Mouse (Mus musculus): ENCODE measurements around the gene Syne2. TPM values are rescaled to one million over a fixed set of nuclear protein-coding genes. Genes with fewer than 3 reads are reported as not detected.
"Not testable (repeated sequence)": the region's sequence is repeated elsewhere in the genome, so short reads cannot be mapped to it uniquely, and the experiment has no call there.

Syne2 gene
- polyA plus RNA-seq, 1 experiment from 2014 or later = 6.3 TPM

DNA sequence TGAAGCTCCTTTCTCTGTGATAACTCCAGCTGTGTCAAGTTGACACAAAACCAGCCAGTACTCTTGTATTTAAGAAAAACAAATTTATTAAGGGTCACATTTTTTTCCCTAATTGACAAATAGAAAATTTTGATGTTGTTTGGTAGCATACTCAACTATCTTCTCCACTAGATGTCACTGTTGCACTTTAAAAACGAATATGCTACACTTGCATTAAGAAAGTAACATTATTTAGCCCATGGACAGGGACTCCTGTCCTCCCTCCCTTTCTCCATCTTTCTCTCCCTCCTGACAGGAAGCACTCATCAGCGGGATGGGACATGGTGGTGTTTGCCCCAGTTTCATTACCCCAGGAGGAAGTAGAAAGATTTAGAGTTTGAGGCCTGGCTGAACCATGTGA, 31.3 kb upstream of the Syne2 start:
- H3K9me3 ChIP-seq (ENCODE audit: low read length); H3K4me1 ChIP-seq (ENCODE audit: insufficient read depth); H3K4me2 ChIP-seq (ENCODE audit: low read depth, low read length); H3K27me3 ChIP-seq (ENCODE audit: insufficient read depth, low read length); DNase-seq; H3K36me3 ChIP-seq (replicated peaks; ENCODE audit: insufficient read depth, low read length); H3K4me3 ChIP-seq (ENCODE audit: low read depth, low read length); ATAC-seq; H3K27ac ChIP-seq (ENCODE audit: low read depth); H3K9ac ChIP-seq (replicated peaks): not testable (repeated sequence)
- 0% methylated on average over 2 of the region's 2 CpGs for WGBS (ENCODE audit: insufficient replicate concordance)
- peak; percentile 53 for TF ChIP-seq CTCF (IDR thresholded peaks at IDR 0.05; ENCODE audit: low read depth)

DNA sequence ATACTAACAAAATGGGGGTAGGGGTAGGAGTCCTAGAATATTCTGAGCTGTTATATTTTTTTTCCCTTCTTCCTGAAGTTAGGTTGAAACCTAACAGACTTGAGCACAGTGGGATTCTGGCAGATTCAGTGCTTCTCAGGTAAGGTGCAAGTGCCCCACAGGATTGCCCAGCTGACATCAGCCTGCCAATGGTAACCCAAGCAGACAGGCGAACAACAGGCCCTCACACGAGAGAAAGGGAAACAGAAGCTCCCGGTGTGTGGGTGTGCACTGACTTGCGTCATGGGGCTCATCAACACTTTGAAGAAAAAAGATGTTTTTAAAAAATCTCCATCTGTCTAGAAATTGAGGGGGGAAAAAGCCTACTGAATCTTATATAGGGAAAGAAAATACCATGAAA, 28.5 kb upstream of the Syne2 start:
- Histone ChIP-seq H3K4me3 (ENCODE audit: low read depth, low read length) (no peak overlapping the region), H3K4me2 (ENCODE audit: low read depth, low read length) (no peak overlapping the region), H3K27ac (ENCODE audit: low read depth) (no peak overlapping the region), H3K36me3 (replicated peaks; ENCODE audit: insufficient read depth, low read length) (no peaks in the 10 kb centered on the region), H3K27me3 (ENCODE audit: insufficient read depth, low read length) (no peaks in the 10 kb centered on the region), H3K9ac (replicated peaks) (no peak overlapping the region), H3K4me1 (ENCODE audit: insufficient read depth) (no peaks in the 10 kb centered on the region), H3K9me3 (ENCODE audit: low read length) (no peaks in the 10 kb centered on the region)
- 55% methylated on average over 4 of the region's 4 CpGs for WGBS (ENCODE audit: insufficient replicate concordance)
- no peak for TF ChIP-seq EP300 (IDR thresholded peaks at IDR 0.05; ENCODE audit: low read depth)
- TF ChIP-seq CTCF (IDR thresholded peaks at IDR 0.05; ENCODE audit: low read depth) = no peak
- ATAC-seq = no peak
- no peak for DNase-seq

DNA sequence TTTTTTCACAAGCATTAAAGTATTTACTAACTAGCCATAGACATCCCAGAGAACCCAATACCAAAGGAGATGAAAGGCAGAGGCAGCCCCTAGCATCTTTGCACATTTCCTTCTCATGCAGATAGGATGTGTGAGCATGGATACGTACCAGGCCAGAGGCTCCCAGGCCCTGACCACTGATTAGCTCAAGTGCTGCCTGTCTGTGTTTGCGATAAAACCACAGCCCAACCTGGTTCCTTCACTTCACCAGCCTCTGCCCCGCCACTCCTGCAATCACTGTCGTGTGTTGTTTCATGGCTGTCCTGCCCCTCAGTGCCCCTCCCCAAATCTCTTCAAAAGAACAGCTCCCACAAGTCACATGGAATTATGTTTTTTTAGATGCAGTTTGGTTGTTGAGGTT, 23.4 kb upstream of the Syne2 start:
- Histone ChIP-seq H3K4me3 (ENCODE audit: low read depth, low read length) (no peak overlapping the region), H3K9ac (replicated peaks) (no peak overlapping the region), H3K27me3 (ENCODE audit: insufficient read depth, low read length) (no peaks in the 10 kb centered on the region), H3K27ac (ENCODE audit: low read depth) (no peak overlapping the region), H3K9me3 (ENCODE audit: low read length) (no peaks in the 10 kb centered on the region), H3K36me3 (replicated peaks; ENCODE audit: insufficient read depth, low read length) (no peaks in the 10 kb centered on the region), H3K4me2 (ENCODE audit: low read depth, low read length) (no peak overlapping the region), H3K4me1 (ENCODE audit: insufficient read depth) (no peaks in the 10 kb centered on the region)
- WGBS (ENCODE audit: insufficient replicate concordance) = 39% methylated on average over 4 of the region's 4 CpGs
- DNase-seq (no peak), ATAC-seq (no peak)
- TF ChIP-seq EP300 (IDR thresholded peaks at IDR 0.05; ENCODE audit: low read depth) (no peak), CTCF (IDR thresholded peaks at IDR 0.05; ENCODE audit: low read depth) (no peak)

DNA sequence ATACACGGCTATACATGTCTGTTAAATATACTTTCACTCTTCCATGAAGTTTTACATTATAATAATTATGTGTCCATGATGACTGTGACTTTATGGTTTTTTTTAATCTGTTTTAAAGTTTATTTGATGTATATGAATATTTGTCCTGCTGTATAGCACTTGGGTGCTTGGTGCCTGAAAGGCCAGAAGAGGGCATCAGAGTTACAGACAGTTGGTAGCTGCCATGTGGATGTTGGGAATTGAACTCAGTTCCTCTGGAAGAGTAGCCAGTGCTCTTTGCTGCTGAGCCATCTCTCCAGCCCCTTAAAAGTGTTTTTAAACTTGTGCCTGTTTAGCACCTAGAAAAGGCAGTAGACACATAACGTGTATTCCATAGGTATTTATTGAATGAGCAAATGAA, 21.4 kb upstream of the Syne2 start:
- WGBS (ENCODE audit: insufficient replicate concordance) = 70% methylated on average over 2 of the region's 2 CpGs
- no peaks in the 10 kb centered on the region for H3K36me3 ChIP-seq (replicated peaks; ENCODE audit: insufficient read depth, low read length)
- no peak for ATAC-seq
- H3K4me2 ChIP-seq (ENCODE audit: low read depth, low read length) = no peak overlapping the region
- TF ChIP-seq EP300 (IDR thresholded peaks at IDR 0.05; ENCODE audit: low read depth) (no peak), CTCF (IDR thresholded peaks at IDR 0.05; ENCODE audit: low read depth) (peak; percentile 72)
- H3K4me3 ChIP-seq (ENCODE audit: low read depth, low read length) = no peak overlapping the region
- no peak overlapping the region for H3K9ac ChIP-seq (replicated peaks)
- no peaks in the 10 kb centered on the region for H3K4me1 ChIP-seq (ENCODE audit: insufficient read depth)
- H3K27ac ChIP-seq (ENCODE audit: low read depth) = no peak overlapping the region
- H3K9me3 ChIP-seq (ENCODE audit: low read length) = no peaks in the 10 kb centered on the region
- no peak for DNase-seq
- H3K27me3 ChIP-seq (ENCODE audit: insufficient read depth, low read length) = no peaks in the 10 kb centered on the region

DNA sequence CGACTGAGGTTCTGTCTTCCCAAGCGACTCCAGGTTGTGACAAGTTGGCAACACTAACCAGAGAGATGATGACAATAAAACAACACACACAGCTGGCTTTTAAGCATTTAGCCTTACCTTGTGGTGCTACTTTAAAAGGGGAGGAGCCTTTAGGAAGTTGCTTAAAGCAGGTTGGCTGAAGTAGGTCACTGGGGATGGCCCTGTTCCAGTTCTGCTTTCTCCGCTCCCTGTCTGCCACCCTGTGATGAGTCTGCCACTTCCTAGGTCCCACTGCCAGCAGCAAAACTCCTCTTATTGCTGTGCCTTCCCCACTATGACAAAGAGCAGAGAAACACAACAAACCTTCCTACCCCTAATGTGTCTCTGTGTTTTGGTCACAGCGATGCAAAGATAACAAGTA, 11.7 kb upstream of the Syne2 start:
- H3K36me3 ChIP-seq (replicated peaks; ENCODE audit: insufficient read depth, low read length) = no peaks in the 10 kb centered on the region
- H3K4me1 ChIP-seq (ENCODE audit: insufficient read depth) = no peaks in the 10 kb centered on the region
- no peak overlapping the region for H3K4me3 ChIP-seq (ENCODE audit: low read depth, low read length)
- ATAC-seq = no peak
- H3K4me2 ChIP-seq (ENCODE audit: low read depth, low read length) = no peak overlapping the region
- no peak overlapping the region for H3K9ac ChIP-seq (replicated peaks)
- H3K27ac ChIP-seq (ENCODE audit: low read depth) = no peak overlapping the region
- no peak for DNase-seq
- H3K27me3 ChIP-seq (ENCODE audit: insufficient read depth, low read length) = no peaks in the 10 kb centered on the region
- H3K9me3 ChIP-seq (ENCODE audit: low read length) = no peaks in the 10 kb centered on the region
- TF ChIP-seq CTCF (IDR thresholded peaks at IDR 0.05; ENCODE audit: low read depth) = no peak
- TF ChIP-seq EP300 (IDR thresholded peaks at IDR 0.05; ENCODE audit: low read depth) = no peak
- 70% methylated on average over 4 of the region's 4 CpGs for WGBS (ENCODE audit: insufficient replicate concordance)

DNA sequence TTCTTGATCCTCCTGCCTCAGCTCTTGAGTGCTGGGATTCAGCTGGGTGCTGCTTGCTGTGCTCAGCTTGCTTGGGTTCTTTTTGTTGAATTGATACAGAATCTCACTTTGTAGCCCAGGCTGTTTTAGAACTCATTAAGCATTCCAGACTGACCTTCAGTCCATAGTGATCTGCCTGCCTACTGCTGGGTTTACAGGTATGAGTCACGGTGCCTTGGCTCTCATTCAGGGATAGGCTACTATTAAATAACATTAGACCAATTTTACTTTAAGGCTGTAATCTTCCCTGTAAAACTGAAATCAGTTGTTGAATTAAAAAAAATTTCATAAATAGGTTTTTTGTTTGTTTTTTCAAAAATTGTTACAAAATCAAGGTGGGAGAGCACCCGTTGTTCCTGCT, 4.2 kb upstream of the Syne2 start:
- no peaks in the 10 kb centered on the region for H3K9me3 ChIP-seq (ENCODE audit: low read length)
- 85% methylated on average over 2 of the region's 2 CpGs for WGBS (ENCODE audit: insufficient replicate concordance)
- no peaks in the 10 kb centered on the region for H3K36me3 ChIP-seq (replicated peaks; ENCODE audit: insufficient read depth, low read length)
- H3K9ac ChIP-seq (replicated peaks) = no peak overlapping the region
- H3K4me1 ChIP-seq (ENCODE audit: insufficient read depth) = no peaks in the 10 kb centered on the region
- no peak overlapping the region for H3K4me2 ChIP-seq (ENCODE audit: low read depth, low read length)
- peaks cover 5% of the 10 kb centered on the region; the same call in 1 of the 2 replicates for H3K27me3 ChIP-seq (ENCODE audit: insufficient read depth, low read length)
- TF ChIP-seq EP300 (IDR thresholded peaks at IDR 0.05; ENCODE audit: low read depth) (no peak), CTCF (IDR thresholded peaks at IDR 0.05; ENCODE audit: low read depth) (no peak)
- no peak for ATAC-seq
- no peak overlapping the region for H3K4me3 ChIP-seq (ENCODE audit: low read depth, low read length)
- DNase-seq = no peak
- H3K27ac ChIP-seq (ENCODE audit: low read depth) = no peak overlapping the region

DNA sequence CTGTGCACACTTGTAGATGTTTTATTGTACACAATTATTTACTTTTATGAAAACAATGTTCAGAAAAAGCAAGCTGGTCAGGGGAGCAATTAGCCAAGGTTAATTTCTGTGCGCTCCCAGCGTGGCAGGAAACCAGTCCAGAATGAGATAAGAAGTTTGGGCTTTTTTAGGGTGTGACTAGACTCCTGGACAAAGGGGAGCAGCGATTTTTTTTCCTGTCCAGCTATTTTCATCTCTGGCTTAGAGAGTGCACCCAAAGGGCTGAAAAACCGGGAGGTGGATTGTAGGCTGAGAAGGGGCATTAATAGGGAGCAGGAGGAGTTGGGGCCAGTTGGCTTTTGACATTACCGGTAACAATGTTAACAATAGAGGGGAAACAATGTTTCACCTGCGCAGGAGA, 3.4 kb upstream of the Syne2 start:
- no peak for ATAC-seq

More for the DNA sequence above, 3.4 kb upstream of the Syne2 start:
- WGBS (ENCODE audit: insufficient replicate concordance) = 43% methylated on average over 6 of the region's 6 CpGs
- no peak overlapping the region for H3K9ac ChIP-seq (replicated peaks)
- H3K27ac ChIP-seq (ENCODE audit: low read depth) = no peak overlapping the region
- H3K27me3 ChIP-seq (ENCODE audit: insufficient read depth, low read length) = peaks cover 11% of the 10 kb centered on the region
- no peaks in the 10 kb centered on the region for H3K9me3 ChIP-seq (ENCODE audit: low read length)
- H3K4me3 ChIP-seq (ENCODE audit: low read depth, low read length) = no peak overlapping the region
- peaks cover 5% of the 10 kb centered on the region for H3K4me1 ChIP-seq (ENCODE audit: insufficient read depth)
- no peak for TF ChIP-seq EP300 (IDR thresholded peaks at IDR 0.05; ENCODE audit: low read depth)
- no peak for TF ChIP-seq CTCF (IDR thresholded peaks at IDR 0.05; ENCODE audit: low read depth)
- no peak overlapping the region for H3K4me2 ChIP-seq (ENCODE audit: low read depth, low read length)
- H3K36me3 ChIP-seq (replicated peaks; ENCODE audit: insufficient read depth, low read length) = no peaks in the 10 kb centered on the region
- no peak for DNase-seq

Measured in liver, postnatal 0 days (tissue).